ENCODE assay signal across 8 mouse cellular contexts in the genomic region with DNA sequence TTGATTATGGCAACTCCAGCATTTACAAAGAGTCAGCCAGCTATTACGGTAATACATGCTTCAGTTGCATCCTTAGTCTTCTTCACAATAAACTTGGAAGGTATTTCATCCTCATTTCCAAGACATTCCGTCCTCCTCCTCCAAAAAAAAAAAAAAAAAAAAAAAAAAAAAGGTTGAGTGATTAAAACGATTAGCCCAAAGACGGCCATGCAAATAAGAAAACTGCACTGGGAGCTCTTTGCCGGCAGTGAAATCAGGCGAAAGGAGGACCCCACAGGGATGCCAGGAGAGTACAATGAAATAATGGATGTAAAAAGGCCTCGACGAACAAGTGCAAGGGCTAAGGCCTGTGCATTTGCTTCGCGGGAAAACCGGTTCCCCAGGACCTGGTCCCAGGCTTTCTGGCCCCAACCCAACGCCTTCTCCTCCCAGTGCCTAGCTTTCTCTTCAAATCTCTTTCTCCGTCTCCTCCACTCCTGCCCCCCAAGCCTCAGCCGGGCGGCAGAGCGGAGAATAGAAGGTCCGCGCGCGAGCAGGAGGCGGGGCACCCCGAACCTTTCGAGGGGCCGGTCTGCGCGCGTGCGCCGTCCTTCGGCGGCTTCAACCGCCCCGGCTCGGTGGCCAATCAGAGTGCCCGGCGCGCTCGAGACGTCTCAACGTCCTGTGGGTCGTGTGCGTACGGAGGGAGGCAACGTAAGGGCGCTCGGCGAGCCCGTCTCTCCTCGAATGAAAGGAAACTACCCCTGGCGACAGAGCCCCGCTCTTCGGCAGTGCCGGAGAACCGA. TPM values are rescaled to one million over a fixed set of nuclear protein-coding genes. Genes with fewer than 3 reads are reported as not detected.
DNase-seq lines count a peak whose midpoint lies in the region; ATAC-seq lines count a peak whose summit lies in the region.

A gene (plus strand): TSS at position 680 of the 785 bp plus-strand sequence.

- DNase-seq in ZHBTc4 (ENCODE audit: low read depth, low spot score): peak; percentile 91
- peak; percentile 78 to 86 for DNase-seq in gastrocnemius, adult 8-10 months (ENCODE audit: low spot score in 2 of 2)
- peak; percentile 92 for DNase-seq in induced T-regulatory cell, adult 2 months (ENCODE audit: low read depth)
- DNase-seq in left cerebral cortex, adult 9 months (ENCODE audit: low spot score in 2 of 2): peak; percentile 76 to 86
- DNase-seq in right cerebral cortex, postnatal 14 days: peak; percentile 91
- peak; percentile 72 to 87 for DNase-seq in urinary bladder, postnatal 36 days (ENCODE audit: low spot score in 2 of 2)

- ATAC-seq in common myeloid progenitor, adult 5-6 weeks (replicated peaks; ENCODE audit: low read depth, poor library complexity, severe bottlenecking): peak; percentile 98
- ATAC-seq in megakaryocyte progenitor cell, adult 5-6 weeks (replicated peaks; ENCODE audit: poor library complexity): peak; percentile 98

RNA-seq across cellular contexts. Expression of the gene that starts here (rescaled TPM):
- total RNA-seq in common myeloid progenitor, adult 5-6 weeks (2017): 49.8 and 54.1 TPM in 2 replicates
- total RNA-seq in gastrocnemius, adult 8-10 months (2022): 1 to 10 TPM; 3.2 to 4.2 (median 3.7) TPM
- total RNA-seq in megakaryocyte progenitor cell, adult 5-6 weeks (2015): 42.8 and 45.0 TPM in 2 replicates
- 35.3 and 41.6 TPM in 2 replicates for total RNA-seq in megakaryocyte progenitor cell, adult 5-6 weeks (2017)

Comparison
In these comparisons a context has a peak if more than half of its experiments do, and no peak if none do; other contexts are left out.
1. Peak in every context shown above with its lines: DNase-seq and ATAC-seq.